Mouse (Mus musculus) monocyte, adult 2 months (primary cell): ENCODE measurements around the gene Slc2a10.

Experiments
- DNase-seq, 2 experiments: peaks; one replicate each; pipeline ENCODE4 v3.0.0; 2022; ENCODE audit warnings: low spot score in 2 of 2, low read depth in 1 of 2

Gene Slc2a10

GRCm38 (mm10) chr2:165559506-165560235, 56.1 kb downstream of the Slc2a10 start:
- no peak for DNase-seq

DNA sequence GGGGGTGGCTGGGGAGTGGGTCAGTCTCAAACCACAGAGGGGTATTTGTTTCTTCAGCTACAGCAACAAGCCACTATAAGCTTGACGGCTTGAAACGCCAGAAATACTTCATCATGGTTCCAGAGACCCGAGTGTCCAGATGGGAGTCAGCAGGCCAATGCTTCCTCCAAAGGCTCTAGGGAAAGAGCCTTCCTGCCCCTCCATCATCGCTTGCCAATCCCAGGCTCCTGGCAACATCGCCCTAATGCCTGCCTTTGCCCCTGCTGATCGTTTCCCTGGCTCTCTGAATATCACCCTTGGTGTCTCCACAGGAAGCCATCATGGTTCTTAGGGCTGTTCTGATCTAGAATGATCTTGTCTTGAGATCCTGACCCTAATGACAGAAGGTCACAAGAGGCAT, 58.3 kb downstream of the Slc2a10 start:
- no peak for DNase-seq

DNA sequence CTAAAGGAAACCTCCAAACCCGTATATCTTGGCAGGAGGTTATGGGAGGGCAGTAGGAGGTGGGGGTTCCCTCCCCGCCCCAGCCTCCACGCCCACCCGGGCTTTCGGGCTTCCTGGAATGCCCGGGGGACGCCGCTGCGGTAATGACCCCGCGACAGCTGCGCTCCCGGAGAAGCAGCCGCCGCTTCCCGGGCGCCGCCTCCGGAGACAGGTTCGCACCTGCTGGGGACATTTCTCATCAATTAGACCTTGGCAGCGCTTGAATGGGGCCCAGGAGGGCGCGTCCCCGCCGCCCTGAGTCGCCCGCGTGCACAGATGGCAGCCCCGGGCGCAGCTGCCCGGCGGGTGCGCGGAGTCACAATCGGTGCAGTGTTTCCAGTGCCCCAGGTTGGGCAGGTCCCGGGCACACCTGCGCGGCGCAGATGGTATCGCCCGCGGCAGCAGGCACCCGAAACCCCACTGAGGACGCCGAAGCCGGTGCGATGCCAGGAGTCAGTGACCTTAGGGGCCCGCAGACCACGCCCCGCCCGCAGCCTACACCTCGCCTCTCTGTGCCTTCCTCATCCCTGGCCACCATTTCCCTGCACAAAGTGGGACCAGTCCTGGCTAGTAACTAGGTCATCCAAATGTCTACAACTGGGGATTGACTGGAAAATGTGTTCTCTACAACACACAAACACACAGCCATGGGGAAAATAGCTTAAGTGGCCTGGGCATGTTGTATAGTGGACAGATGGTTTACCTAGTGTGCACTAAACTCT, 59.9 kb downstream of the Slc2a10 start:
- DNase-seq, result no peak

- no peak for DNase-seq
Measured at GRCm38 (mm10) chr2:165564101-165564500, 60.5 kb downstream of the Slc2a10 start.

GRCm38 (mm10) chr2:165564620-165565019, 61.0 kb downstream of the Slc2a10 start:
- DNase-seq, result no peak

DNA sequence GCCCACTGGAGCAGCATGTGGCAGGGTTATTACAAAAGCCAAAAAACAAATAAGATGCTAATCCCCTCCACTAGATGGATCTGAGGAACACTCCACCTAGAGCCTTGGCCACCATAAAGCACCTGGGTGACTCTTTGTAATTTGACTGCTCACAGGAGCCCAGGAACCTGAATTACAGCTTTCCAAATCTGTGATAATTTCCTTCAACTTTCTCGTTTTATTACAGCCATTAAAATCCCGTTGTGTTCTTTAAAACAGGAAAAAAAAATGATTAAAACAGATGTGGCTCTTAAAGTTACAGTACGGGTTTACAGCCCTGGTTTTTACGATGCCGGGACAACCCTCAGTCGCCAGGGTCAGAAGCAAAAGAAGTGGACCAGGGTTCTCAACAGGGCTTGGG, 63.3 kb downstream of the Slc2a10 start:
- DNase-seq, result no peak

DNA sequence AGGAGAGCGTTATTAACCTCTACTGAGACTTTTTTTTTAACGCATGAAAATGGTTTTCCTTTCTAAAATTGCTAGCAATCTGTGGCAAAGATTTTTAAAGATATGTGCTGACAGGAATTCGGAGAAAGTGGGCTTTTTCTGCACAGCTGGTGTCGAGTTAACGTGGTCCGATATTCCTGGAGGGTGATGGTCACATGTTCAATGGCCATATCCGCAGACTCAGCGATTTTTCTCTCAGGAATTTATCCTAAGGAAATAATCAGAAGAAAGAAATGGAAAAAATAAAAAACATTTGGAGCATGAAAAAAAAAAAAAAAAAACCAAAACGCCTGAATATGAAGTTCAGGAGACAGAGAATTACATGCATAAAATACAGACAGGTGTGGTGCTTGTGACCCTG, 64.2 kb downstream of the Slc2a10 start:
- no peak for DNase-seq

GRCm38 (mm10) chr2:165568911-165569310, 65.3 kb downstream of the Slc2a10 start:
- no peak for DNase-seq
